Mouse (Mus musculus): ENCODE data around the gene Abcg8. TPM values are rescaled to one million over a fixed set of nuclear protein-coding genes. Genes with fewer than 3 reads are reported as not detected.

The Abcg8 gene
- 0.10 TPM in 1 of 2 replicates, not detected in the other for total RNA-seq (2014; rRNA removed)
- polyA plus RNA-seq (2015; fragmentation: Nextera tagmentation; extraction: Ambion mirVana), result 0.09 and 0.17 TPM in 2 replicates

GRCm38 (mm10) chr17:84675951-84676366 lies at the start of gene Abcg8:
Abcg8 (plus strand) TSS chr17:84676302.
- Histone ChIP-seq H3K9me3 (ENCODE audit: low read length) (no peaks in the 10 kb centered on the region), H3K4me2 (ENCODE audit: low read depth) (peak within 1 kb of the TSS; percentile 64), H3K27me3 (ENCODE audit: insufficient read depth, low read length) (peaks cover 13% of the 10 kb centered on the region; the same call in 1 of the 2 replicates), H3K4me1 (ENCODE audit: insufficient read depth) (no peaks in the 10 kb centered on the region), H3K36me3 (ENCODE audit: insufficient read depth) (no peaks in the 10 kb centered on the region), H3K27ac (ENCODE audit: low read depth, low read length) (no peak within 1 kb of the TSS), H3K4me3 (ENCODE audit: low read depth, low read length) (peak within 1 kb of the TSS; percentile 31), H3K9ac (peak within 1 kb of the TSS; percentile 31; the same call in 1 of the 2 replicates)
- 0 out of 2 replicates have a peak, but pooled peaks have one; percentile 13 for TF ChIP-seq CTCF (IDR thresholded peaks at IDR 0.05; ENCODE audit: low read depth)
- ATAC-seq (no peak), DNase-seq (peak; percentile 22)
- 3% methylated on average over 24 of the region's 24 CpGs for WGBS

GRCm38 (mm10) chr17:84626857-84627305 lies 49.2 kb upstream of the Abcg8 start:
- Histone ChIP-seq H3K4me2 (ENCODE audit: low read depth) (peak overlapping the region; percentile 71), H3K9ac (peak overlapping the region; percentile 66), H3K4me1 (ENCODE audit: insufficient read depth) (peaks cover 6% of the 10 kb centered on the region; the same call in 1 of the 2 replicates), H3K27me3 (ENCODE audit: insufficient read depth, low read length) (no peaks in the 10 kb centered on the region), H3K36me3 (ENCODE audit: insufficient read depth) (no peaks in the 10 kb centered on the region), H3K4me3 (ENCODE audit: low read depth, low read length) (peak overlapping the region; percentile 68), H3K9me3 (ENCODE audit: low read length) (no peaks in the 10 kb centered on the region), H3K27ac (ENCODE audit: low read depth, low read length) (peak overlapping the region; percentile 64; the same call in 1 of the 2 replicates)
- 23% methylated on average over 9 of the region's 9 CpGs for WGBS
- DNase-seq, result peak; percentile 45
- peak; percentile 41 for ATAC-seq
- no peak; the same call in 1 of the 2 replicates for TF ChIP-seq CTCF (IDR thresholded peaks at IDR 0.05; ENCODE audit: low read depth)

GRCm38 (mm10) chr17:84627721-84628120 lies 48.4 kb upstream of the Abcg8 start:
- no peak overlapping the region for H3K4me3 ChIP-seq (ENCODE audit: low read depth, low read length)
- no peak overlapping the region for H3K9ac ChIP-seq
- ATAC-seq (no peak), DNase-seq (no peak)
- H3K36me3 ChIP-seq (ENCODE audit: insufficient read depth), result peaks cover 4% of the 10 kb centered on the region; the same call in 1 of the 2 replicates
- peaks cover 6% of the 10 kb centered on the region; the same call in 1 of the 2 replicates for H3K4me1 ChIP-seq (ENCODE audit: insufficient read depth)
- TF ChIP-seq CTCF (IDR thresholded peaks at IDR 0.05; ENCODE audit: low read depth), result no peak
- no peaks in the 10 kb centered on the region for H3K9me3 ChIP-seq (ENCODE audit: low read length)
- WGBS, result 91% methylated on average over 10 of the region's 10 CpGs
- no peak overlapping the region for H3K4me2 ChIP-seq (ENCODE audit: low read depth)
- no peaks in the 10 kb centered on the region for H3K27me3 ChIP-seq (ENCODE audit: insufficient read depth, low read length)
- no peak overlapping the region for H3K27ac ChIP-seq (ENCODE audit: low read depth, low read length)

GRCm38 (mm10) chr17:84628611-84629010 lies 47.5 kb upstream of the Abcg8 start:
- Histone ChIP-seq H3K4me2 (ENCODE audit: low read depth) (no peak overlapping the region), H3K36me3 (ENCODE audit: insufficient read depth) (peaks cover 4% of the 10 kb centered on the region; the same call in 1 of the 2 replicates), H3K4me1 (ENCODE audit: insufficient read depth) (peaks cover 6% of the 10 kb centered on the region; the same call in 1 of the 2 replicates), H3K27ac (ENCODE audit: low read depth, low read length) (no peak overlapping the region), H3K9ac (no peak overlapping the region), H3K27me3 (ENCODE audit: insufficient read depth, low read length) (no peaks in the 10 kb centered on the region), H3K4me3 (ENCODE audit: low read depth, low read length) (no peak overlapping the region), H3K9me3 (ENCODE audit: low read length) (no peaks in the 10 kb centered on the region)
- DNase-seq (no peak), ATAC-seq (no peak)
- WGBS, result 92% methylated on average over 9 of the region's 9 CpGs
- no peak for TF ChIP-seq CTCF (IDR thresholded peaks at IDR 0.05; ENCODE audit: low read depth)

- DNase-seq (no peak), ATAC-seq (no peak)
- Histone ChIP-seq H3K27ac (ENCODE audit: low read depth, low read length) (no peak overlapping the region), H3K4me1 (ENCODE audit: insufficient read depth) (peaks cover 4% of the 10 kb centered on the region; the same call in 1 of the 2 replicates), H3K36me3 (ENCODE audit: insufficient read depth) (peaks cover 4% of the 10 kb centered on the region; the same call in 1 of the 2 replicates), H3K9ac (no peak overlapping the region), H3K9me3 (ENCODE audit: low read length) (no peaks in the 10 kb centered on the region), H3K27me3 (ENCODE audit: insufficient read depth, low read length) (no peaks in the 10 kb centered on the region), H3K4me2 (ENCODE audit: low read depth) (no peak overlapping the region), H3K4me3 (ENCODE audit: low read depth, low read length) (no peak overlapping the region)
- TF ChIP-seq CTCF (IDR thresholded peaks at IDR 0.05; ENCODE audit: low read depth), result no peak
- WGBS, result 95% methylated on average over 6 of the region's 6 CpGs
These were observed 44.3 kb upstream of the Abcg8 start for GRCm38 (mm10) chr17:84631836-84632235.

- 90% methylated on average over 13 of the region's 13 CpGs for WGBS
- no peaks in the 10 kb centered on the region for H3K4me1 ChIP-seq (ENCODE audit: insufficient read depth)
- DNase-seq (no peak), ATAC-seq (no peak)
- H3K4me2 ChIP-seq (ENCODE audit: low read depth), result no peak overlapping the region
- no peak overlapping the region for H3K4me3 ChIP-seq (ENCODE audit: low read depth, low read length)
- H3K27ac ChIP-seq (ENCODE audit: low read depth, low read length), result no peak overlapping the region
- peaks cover 4% of the 10 kb centered on the region; the same call in 1 of the 2 replicates for H3K36me3 ChIP-seq (ENCODE audit: insufficient read depth)
- no peaks in the 10 kb centered on the region for H3K27me3 ChIP-seq (ENCODE audit: insufficient read depth, low read length)
- H3K9me3 ChIP-seq (ENCODE audit: low read length), result no peaks in the 10 kb centered on the region
- H3K9ac ChIP-seq, result no peak overlapping the region
- no peak for TF ChIP-seq CTCF (IDR thresholded peaks at IDR 0.05; ENCODE audit: low read depth)
These were observed 42.7 kb upstream of the Abcg8 start for GRCm38 (mm10) chr17:84633443-84633842.

GRCm38 (mm10) chr17:84636328-84636727 lies 39.8 kb upstream of the Abcg8 start:
- DNase-seq, result no peak
- H3K4me3 ChIP-seq (ENCODE audit: low read depth, low read length), result no peak overlapping the region
- WGBS, result 43% methylated on average over 8 of the region's 8 CpGs
- no peaks in the 10 kb centered on the region for H3K4me1 ChIP-seq (ENCODE audit: insufficient read depth)
- H3K36me3 ChIP-seq (ENCODE audit: insufficient read depth), result peaks cover 4% of the 10 kb centered on the region; the same call in 1 of the 2 replicates
- TF ChIP-seq CTCF (IDR thresholded peaks at IDR 0.05; ENCODE audit: low read depth), result no peak
- no peak overlapping the region for H3K9ac ChIP-seq
- H3K27ac ChIP-seq (ENCODE audit: low read depth, low read length), result no peak overlapping the region
- H3K9me3 ChIP-seq (ENCODE audit: low read length), result no peaks in the 10 kb centered on the region
- H3K27me3 ChIP-seq (ENCODE audit: insufficient read depth, low read length), result no peaks in the 10 kb centered on the region
- no peak overlapping the region for H3K4me2 ChIP-seq (ENCODE audit: low read depth)
- ATAC-seq, result no peak
